Mouse (Mus musculus) layer of hippocampus, adult 11-12 months (tissue): ENCODE measurements around the gene Atxn3.

Experiments
- DNase-seq: peaks from one replicate; pipeline ENCODE4 v3.0.0; 2022; ENCODE audit warnings: low spot score

The Atxn3 gene

GRCm38 (mm10) chr12:101889351-101889750 is 68.7 kb downstream of the Atxn3 start:
- no peak for DNase-seq

- no peak for DNase-seq
Measured at GRCm38 (mm10) chr12:101888312-101888711, 69.7 kb downstream of the Atxn3 start.

DNA sequence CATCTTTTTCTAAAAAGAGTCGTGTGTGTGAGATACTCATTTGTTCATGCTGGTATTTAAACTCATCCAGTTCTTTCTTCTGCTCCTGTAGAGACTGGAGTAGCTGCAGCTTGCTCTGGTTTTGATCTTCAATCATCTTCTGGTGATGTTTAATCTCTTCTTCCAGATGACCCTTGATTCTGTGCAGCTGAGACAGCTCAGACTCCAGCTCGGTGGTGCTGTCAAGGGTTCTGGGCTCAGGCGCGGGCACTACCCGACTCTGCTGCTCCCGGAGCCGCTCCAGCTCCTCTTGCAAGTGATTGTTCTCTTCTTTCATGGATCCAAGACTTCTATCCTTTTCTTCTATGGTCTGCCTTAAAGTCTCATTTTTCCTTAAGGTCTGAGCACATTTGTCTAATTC is 73.1 kb downstream of the Atxn3 start:
- DNase-seq, result no peak

DNA sequence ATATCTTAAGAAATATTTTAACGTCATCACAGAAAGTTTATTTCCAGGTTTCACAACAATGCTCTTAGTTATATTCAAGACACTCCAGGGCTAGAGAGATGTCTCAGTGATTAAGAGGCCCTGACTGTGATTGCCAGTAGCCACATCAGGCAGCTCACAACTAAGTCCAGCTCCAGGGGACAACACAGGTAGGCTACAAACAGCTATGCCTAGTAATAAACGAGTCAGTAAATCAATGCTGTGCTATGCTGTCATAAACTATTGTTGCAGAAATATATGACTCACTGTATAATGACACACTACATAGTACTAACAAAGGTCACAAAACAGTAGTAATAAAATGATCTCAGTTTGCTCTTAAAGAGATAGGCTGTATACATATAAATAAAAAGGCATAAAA is 81.7 kb downstream of the Atxn3 start:
- DNase-seq, result no peak

- no peak for DNase-seq
Measured at GRCm38 (mm10) chr12:101875107-101875506, 82.9 kb downstream of the Atxn3 start.
